Mouse (Mus musculus) hindbrain, embryonic 10.5 days (tissue): Measurements from ENCODE around the gene Numb. TPM values are rescaled to one million over a fixed set of nuclear protein-coding genes. Genes with fewer than 3 reads are reported as not detected.

Experiments
- DNase-seq: peaks from one replicate; pipeline ENCODE4 v3.0.0-alpha.2; 2017; ENCODE audit warnings: low spot score
- H3K27ac ChIP-seq: fragments of 300-500 bp; sonication (generic); 2 replicates; pipeline ENCODE4 v1.5.1; 2016; ENCODE audit warnings: mild to moderate bottlenecking, moderate library complexity
- H3K27me3 ChIP-seq: fragments of 300-500 bp; sonication (generic); 2 replicates; pipeline ENCODE4 v1.6.1; 2016; ENCODE audit warnings: mild to moderate bottlenecking; ENCODE audit not compliant: poor library complexity, insufficient read depth, severe bottlenecking
- H3K36me3 ChIP-seq: fragments of 300-500 bp; sonication (generic); 2 replicates; pipeline ENCODE4 v1.6.1; 2016; ENCODE audit warnings: mild to moderate bottlenecking, moderate library complexity
- H3K4me1 ChIP-seq: fragments of 300-500 bp; sonication (generic); replicated peaks from 2 replicates; pipeline ENCODE4 v1.6.1; 2016; ENCODE audit warnings: mild to moderate bottlenecking
- H3K4me3 ChIP-seq: fragments of 300-500 bp; sonication (generic); 2 replicates; pipeline ENCODE4 v1.5.1; 2016; ENCODE audit warnings: mild to moderate bottlenecking, moderate library complexity
- H3K9me3 ChIP-seq: fragments of 300-500 bp; sonication (generic); 2 replicates; pipeline ENCODE4 v1.6.1; 2016; ENCODE audit warnings: mild to moderate bottlenecking, moderate library complexity
- WGBS: fragments of 180-500 bp; shearing (Covaris S2); methylation state at CpG from one replicate; pipeline ENCODE4 v1.1.7; 2016; 5-methylcytosine and 5-hydroxymethylcytosine counted together
- polyA plus RNA-seq: library from polyadenylated mRNA; unstranded; fragments of >200 nt; fragmentation: Nextera tagmentation; extraction: Ambion mirVana; gene quantifications from 2 replicates; pipeline ENCODE4 v1.2.1, GENCODE M21; 2016

The Numb gene
- polyA plus RNA-seq, 1 experiment from 2014 or later, result 27.8 TPM

GRCm38 (mm10) chr12:83789051-83789780 lies 132.5 kb downstream of the Numb start:
- WGBS, result 91% methylated on average over 17 of the region's 17 CpGs
- Histone ChIP-seq H3K27ac (no peak overlapping the region), H3K36me3 (peaks cover 29% of the 10 kb centered on the region), H3K9me3 (no peaks in the 10 kb centered on the region), H3K4me3 (no peak overlapping the region), H3K27me3 (no peaks in the 10 kb centered on the region), H3K4me1 (peaks cover 11% of the 10 kb centered on the region)
- no peak for DNase-seq

GRCm38 (mm10) chr12:83785305-83785704 lies 136.4 kb downstream of the Numb start:
- no peak for DNase-seq
- Histone ChIP-seq H3K36me3 (no peaks in the 10 kb centered on the region), H3K27ac (no peak overlapping the region), H3K4me3 (no peak overlapping the region), H3K9me3 (no peaks in the 10 kb centered on the region), H3K27me3 (no peaks in the 10 kb centered on the region), H3K4me1 (peaks cover 24% of the 10 kb centered on the region)
- 83% methylated on average over 4 of the region's 4 CpGs for WGBS

GRCm38 (mm10) chr12:83782669-83783068 lies 139.1 kb downstream of the Numb start:
- Histone ChIP-seq H3K36me3 (no peaks in the 10 kb centered on the region), H3K4me3 (no peak overlapping the region), H3K27ac (no peak overlapping the region), H3K4me1 (peaks cover 24% of the 10 kb centered on the region), H3K9me3 (no peaks in the 10 kb centered on the region), H3K27me3 (no peaks in the 10 kb centered on the region)
- 92% methylated on average over 10 of the region's 10 CpGs for WGBS
- no peak for DNase-seq

- peak overlapping the region; percentile 68 for H3K27ac ChIP-seq
- H3K36me3 ChIP-seq, result no peaks in the 10 kb centered on the region
- DNase-seq, result no peak
- H3K4me3 ChIP-seq, result no peak overlapping the region
- no peaks in the 10 kb centered on the region for H3K9me3 ChIP-seq
- H3K4me1 ChIP-seq, result peaks cover 23% of the 10 kb centered on the region
- no peaks in the 10 kb centered on the region for H3K27me3 ChIP-seq
- 75% methylated on average over 23 of the region's 23 CpGs for WGBS
These were observed 140.0 kb downstream of the Numb start for GRCm38 (mm10) chr12:83781640-83782278.

GRCm38 (mm10) chr12:83781204-83781603 lies 140.5 kb downstream of the Numb start:
- Histone ChIP-seq H3K36me3 (no peaks in the 10 kb centered on the region), H3K27me3 (no peaks in the 10 kb centered on the region), H3K9me3 (no peaks in the 10 kb centered on the region), H3K4me3 (no peak overlapping the region), H3K27ac (peak overlapping the region; percentile 68), H3K4me1 (peaks cover 21% of the 10 kb centered on the region)
- peak; percentile 25 for DNase-seq
- WGBS, result 73% methylated on average over 7 of the region's 7 CpGs

- Histone ChIP-seq H3K4me1 (peaks cover 31% of the 10 kb centered on the region), H3K27me3 (no peaks in the 10 kb centered on the region), H3K4me3 (no peak overlapping the region), H3K9me3 (no peaks in the 10 kb centered on the region), H3K36me3 (no peaks in the 10 kb centered on the region), H3K27ac (peak overlapping the region; percentile 13; the same call in 1 of the 2 replicates)
- WGBS, result 84% methylated on average over 3 of the region's 3 CpGs
- DNase-seq, result no peak
These were observed 141.6 kb downstream of the Numb start for GRCm38 (mm10) chr12:83780181-83780580.

- no peak overlapping the region for H3K27ac ChIP-seq
- no peaks in the 10 kb centered on the region for H3K9me3 ChIP-seq
- 90% methylated on average over 7 of the region's 7 CpGs for WGBS
- no peak overlapping the region for H3K4me3 ChIP-seq
- 0 out of 2 replicates have a peak, but pooled peaks cover 3% of the 10 kb centered on the region for H3K27me3 ChIP-seq
- H3K4me1 ChIP-seq, result peaks cover 29% of the 10 kb centered on the region
- H3K36me3 ChIP-seq, result no peaks in the 10 kb centered on the region
- DNase-seq, result no peak
These were observed 145.0 kb downstream of the Numb start for GRCm38 (mm10) chr12:83776766-83777165.

- Histone ChIP-seq H3K27ac (peak overlapping the region; percentile 62), H3K27me3 (0 out of 2 replicates have a peak, but pooled peaks cover 6% of the 10 kb centered on the region), H3K36me3 (no peaks in the 10 kb centered on the region), H3K4me1 (peaks cover 24% of the 10 kb centered on the region), H3K9me3 (no peaks in the 10 kb centered on the region), H3K4me3 (no peak overlapping the region)
- 53% methylated on average over 12 of the region's 12 CpGs for whole genome bisulfite sequencing
- no peak for DNase-seq
These were observed 146.1 kb downstream of the Numb start for GRCm38 (mm10) chr12:83775621-83776020.

GRCm38 (mm10) chr12:83770418-83771256 lies 151.1 kb downstream of the Numb start:
- H3K4me1 ChIP-seq, result peaks cover 41% of the 10 kb centered on the region
- peak overlapping the region; percentile 38 for H3K4me3 ChIP-seq
- no peaks in the 10 kb centered on the region for H3K9me3 ChIP-seq
- DNase-seq, result peak; percentile 82
- peaks cover 39% of the 10 kb centered on the region; the same call in 1 of the 2 replicates for H3K27me3 ChIP-seq
- H3K36me3 ChIP-seq, result no peaks in the 10 kb centered on the region
- H3K27ac ChIP-seq, result peak overlapping the region; percentile 10; the same call in 1 of the 2 replicates
- 6% methylated on average over 25 of the region's 25 CpGs for WGBS

GRCm38 (mm10) chr12:83768235-83768899 lies 153.4 kb downstream of the Numb start:
- H3K4me1 ChIP-seq, result peaks cover 47% of the 10 kb centered on the region
- no peak for DNase-seq
- no peak overlapping the region for H3K27ac ChIP-seq
- 81% methylated on average over 14 of the region's 14 CpGs for WGBS
- H3K9me3 ChIP-seq, result no peaks in the 10 kb centered on the region
- peaks cover 57% of the 10 kb centered on the region for H3K27me3 ChIP-seq
- no peaks in the 10 kb centered on the region for H3K36me3 ChIP-seq
- no peak overlapping the region for H3K4me3 ChIP-seq

- Histone ChIP-seq H3K4me3 (no peak overlapping the region), H3K9me3 (no peaks in the 10 kb centered on the region), H3K27ac (0 out of 2 replicates have a peak overlapping the region, but pooled peaks have one; percentile 29), H3K36me3 (no peaks in the 10 kb centered on the region), H3K27me3 (peaks cover 60% of the 10 kb centered on the region), H3K4me1 (peaks cover 52% of the 10 kb centered on the region)
- 66% methylated on average over 9 of the region's 9 CpGs for WGBS
- no peak for DNase-seq
These were observed 153.9 kb downstream of the Numb start for GRCm38 (mm10) chr12:83767833-83768232.

- no peak for DNase-seq
- H3K4me1 ChIP-seq, result peaks cover 66% of the 10 kb centered on the region
These were observed 155.7 kb downstream of the Numb start for GRCm38 (mm10) chr12:83765965-83766603.

More at GRCm38 (mm10) chr12:83765965-83766603, 155.7 kb downstream of the Numb start:
- no peak overlapping the region for H3K27ac ChIP-seq
- H3K36me3 ChIP-seq, result no peaks in the 10 kb centered on the region
- H3K4me3 ChIP-seq, result no peak overlapping the region
- WGBS, result 76% methylated on average over 13 of the region's 13 CpGs
- H3K9me3 ChIP-seq, result no peaks in the 10 kb centered on the region
- peaks cover 54% of the 10 kb centered on the region for H3K27me3 ChIP-seq
